Mouse (Mus musculus) cerebellum, adult 2 months (tissue): ENCODE measurements around the gene Pskh1.

Experiments used
- CTCF ChIP-seq: fragments of 200-500 bp; IDR thresholded peaks from 2 replicates; pipeline ENCODE4 v1.5.1; 2011; ENCODE audit warnings: low read depth, mild to moderate bottlenecking, control low read depth, low read length, moderate library complexity, borderline replicate concordance; ENCODE audit not compliant: insufficient read depth
- POLR2A ChIP-seq: fragments of 200-500 bp; IDR thresholded peaks from 2 replicates; pipeline ENCODE4 v1.6.1; 2011; ENCODE audit warnings: low read length, control low read depth, borderline replicate concordance; ENCODE audit not compliant: insufficient read depth

DNA sequence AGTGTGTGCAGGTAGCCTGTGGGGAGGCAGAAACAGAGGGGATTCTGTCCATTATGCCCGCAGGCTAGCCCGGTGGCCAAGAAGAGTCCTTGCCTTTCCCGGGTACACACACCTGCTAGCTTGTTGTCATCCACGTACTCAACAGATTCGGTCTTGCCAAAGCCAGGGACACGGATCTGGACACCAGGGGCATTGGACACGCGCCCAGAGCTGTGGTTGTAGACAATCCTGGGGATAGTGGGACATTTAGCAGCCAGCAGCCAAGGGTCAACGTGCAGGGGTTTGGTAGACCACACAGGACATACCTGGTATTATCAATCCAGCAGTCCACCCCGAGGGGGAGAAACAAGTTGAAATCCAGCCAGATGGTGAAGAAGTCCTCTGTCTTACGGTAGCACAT lies 41.8 kb downstream of the Pskh1 start:
- TF ChIP-seq POLR2A (no peak), CTCF (no peak)
